Mouse (Mus musculus) forebrain, embryonic 16.5 days (tissue): Measurements from ENCODE around the gene Klhl8. TPM values are rescaled to one million over a fixed set of nuclear protein-coding genes. Genes with fewer than 3 reads are reported as not detected.

Source experiments
- ATAC-seq: fragments of 200-750 bp; cut with Nextera tagmentation; 2 replicates; pipeline ENCODE4 v1.8.0; 2017; ENCODE audit warnings: mild to moderate bottlenecking, moderate library complexity
- H3K27ac ChIP-seq: fragments of 300-500 bp; sonication (generic); 2 replicates; pipeline ENCODE4 v1.5.1; 2014; ENCODE audit warnings: low read length, control low read depth
- H3K27me3 ChIP-seq: fragments of 300-500 bp; sonication (generic); replicated peaks from 2 replicates; pipeline ENCODE4 v1.6.1; 2014; ENCODE audit warnings: low read length; ENCODE audit not compliant: control insufficient read depth, insufficient read depth
- H3K36me3 ChIP-seq: fragments of 300-500 bp; sonication (generic); 2 replicates; pipeline ENCODE4 v1.6.1; 2014; ENCODE audit not compliant: control insufficient read depth, insufficient read depth
- H3K4me1 ChIP-seq: fragments of 300-500 bp; sonication (generic); replicated peaks from 2 replicates; pipeline ENCODE4 v1.6.1; 2014; ENCODE audit warnings: low read length; ENCODE audit not compliant: control insufficient read depth, insufficient read depth
- H3K4me2 ChIP-seq: fragments of 300-500 bp; sonication (generic); 2 replicates; pipeline ENCODE4 v1.6.1; 2014; ENCODE audit warnings: mild to moderate bottlenecking, low read length, control low read depth
- H3K4me3 ChIP-seq: fragments of 300-500 bp; sonication (generic); replicated peaks from 2 replicates; pipeline ENCODE4 v1.5.1; 2014; ENCODE audit warnings: mild to moderate bottlenecking, low read length, control low read depth
- H3K9ac ChIP-seq: fragments of 300-500 bp; sonication (generic); replicated peaks from 2 replicates; pipeline ENCODE4 v1.6.1; 2014; ENCODE audit warnings: low read depth, low read length, control low read depth
- H3K9me3 ChIP-seq: fragments of 300-500 bp; sonication (generic); 2 replicates; pipeline ENCODE4 v1.6.1; 2016; ENCODE audit warnings: low read length; ENCODE audit not compliant: control insufficient read depth
- WGBS: fragments of 180-500 bp; shearing (Covaris S2); extraction: QIAGEN DNeasy Blood & Tissue Kit; methylation state at CpG from one replicate; pipeline ENCODE4 v1.1.7; 2014; 5-methylcytosine and 5-hydroxymethylcytosine counted together
- polyA plus RNA-seq: library from polyadenylated mRNA; unstranded; fragments of >200 nt; fragmentation: Nextera tagmentation; extraction: Ambion mirVana; gene quantifications from 2 replicates; pipeline ENCODE4 v1.2.1, GENCODE M21; 2015

Klhl8 gene
- polyA plus RNA-seq, 1 experiment from 2014 or later = 48.8 TPM

GRCm38 (mm10) chr5:103822949-103823348, 88.1 kb downstream of the Klhl8 start:
- Histone ChIP-seq H3K27ac (no peak overlapping the region), H3K9me3 (no peaks in the 10 kb centered on the region), H3K36me3 (no peaks in the 10 kb centered on the region), H3K4me3 (no peak overlapping the region), H3K9ac (no peak overlapping the region), H3K4me1 (no peaks in the 10 kb centered on the region), H3K27me3 (no peaks in the 10 kb centered on the region), H3K4me2 (no peak overlapping the region)
- WGBS = 90% methylated on average over 5 of the region's 5 CpGs
- no peak for ATAC-seq

- ATAC-seq = no peak
- Histone ChIP-seq H3K36me3 (no peaks in the 10 kb centered on the region), H3K4me3 (no peak overlapping the region), H3K4me2 (no peak overlapping the region), H3K27ac (no peak overlapping the region), H3K9ac (no peak overlapping the region), H3K27me3 (no peaks in the 10 kb centered on the region), H3K4me1 (no peaks in the 10 kb centered on the region), H3K9me3 (no peaks in the 10 kb centered on the region)
- 68% methylated on average over 13 of the region's 13 CpGs for WGBS
Measured at GRCm38 (mm10) chr5:103821500-103822298, 89.4 kb downstream of the Klhl8 start.

GRCm38 (mm10) chr5:103821062-103821461, 90.0 kb downstream of the Klhl8 start:
- WGBS = 93% methylated on average over 9 of the region's 9 CpGs
- no peak overlapping the region for H3K27ac ChIP-seq
- H3K9me3 ChIP-seq = no peaks in the 10 kb centered on the region
- no peak for ATAC-seq
- H3K4me1 ChIP-seq = no peaks in the 10 kb centered on the region
- H3K27me3 ChIP-seq = no peaks in the 10 kb centered on the region
- no peak overlapping the region for H3K4me3 ChIP-seq
- H3K9ac ChIP-seq = no peak overlapping the region
- no peaks in the 10 kb centered on the region for H3K36me3 ChIP-seq
- H3K4me2 ChIP-seq = no peak overlapping the region

GRCm38 (mm10) chr5:103819674-103820073, 91.4 kb downstream of the Klhl8 start:
- ATAC-seq = no peak
- H3K27ac ChIP-seq = no peak overlapping the region
- H3K4me3 ChIP-seq = no peak overlapping the region
- no peak overlapping the region for H3K9ac ChIP-seq
- no peaks in the 10 kb centered on the region for H3K4me1 ChIP-seq
- no peaks in the 10 kb centered on the region for H3K27me3 ChIP-seq
- no peak overlapping the region for H3K4me2 ChIP-seq
- no peaks in the 10 kb centered on the region for H3K9me3 ChIP-seq
- H3K36me3 ChIP-seq = no peaks in the 10 kb centered on the region
- WGBS = 87% methylated on average over 1 of the region's 1 CpGs

GRCm38 (mm10) chr5:103818602-103819001, 92.5 kb downstream of the Klhl8 start:
- Histone ChIP-seq H3K9ac (no peak overlapping the region), H3K27ac (no peak overlapping the region), H3K36me3 (no peaks in the 10 kb centered on the region), H3K4me3 (no peak overlapping the region), H3K9me3 (no peaks in the 10 kb centered on the region), H3K4me2 (no peak overlapping the region), H3K4me1 (no peaks in the 10 kb centered on the region), H3K27me3 (no peaks in the 10 kb centered on the region)
- no peak for ATAC-seq
- WGBS = 86% methylated on average over 9 of the region's 9 CpGs

GRCm38 (mm10) chr5:103817754-103818153, 93.3 kb downstream of the Klhl8 start:
- H3K27ac ChIP-seq = no peak overlapping the region
- no peak overlapping the region for H3K9ac ChIP-seq
- H3K4me1 ChIP-seq = no peaks in the 10 kb centered on the region
- H3K9me3 ChIP-seq = no peaks in the 10 kb centered on the region
- H3K27me3 ChIP-seq = no peaks in the 10 kb centered on the region
- no peak overlapping the region for H3K4me3 ChIP-seq
- ATAC-seq = peak; percentile 58
- 12% methylated on average over 1 of the region's 1 CpGs for WGBS
- no peaks in the 10 kb centered on the region for H3K36me3 ChIP-seq
- H3K4me2 ChIP-seq = no peak overlapping the region

- ATAC-seq = no peak
Measured at GRCm38 (mm10) chr5:103816718-103817117, 94.3 kb downstream of the Klhl8 start.

GRCm38 (mm10) chr5:103815249-103815617, 95.8 kb downstream of the Klhl8 start:
- no peak overlapping the region for H3K4me3 ChIP-seq
- no peaks in the 10 kb centered on the region for H3K9me3 ChIP-seq
- H3K4me2 ChIP-seq = no peak overlapping the region
- no peak overlapping the region for H3K9ac ChIP-seq
- no peaks in the 10 kb centered on the region for H3K27me3 ChIP-seq
- no peak overlapping the region for H3K27ac ChIP-seq
- 48% methylated on average over 4 of the region's 4 CpGs for WGBS
- no peaks in the 10 kb centered on the region for H3K4me1 ChIP-seq
- no peaks in the 10 kb centered on the region for H3K36me3 ChIP-seq
- ATAC-seq = no peak

More at GRCm38 (mm10) chr5:103816718-103817117, 94.3 kb downstream of the Klhl8 start:
- Histone ChIP-seq H3K9ac (no peak overlapping the region), H3K4me3 (no peak overlapping the region), H3K9me3 (no peaks in the 10 kb centered on the region), H3K4me2 (no peak overlapping the region), H3K4me1 (no peaks in the 10 kb centered on the region), H3K27ac (no peak overlapping the region), H3K36me3 (no peaks in the 10 kb centered on the region), H3K27me3 (no peaks in the 10 kb centered on the region)
- 86% methylated on average over 3 of the region's 3 CpGs for WGBS

- Histone ChIP-seq H3K9ac (no peak overlapping the region), H3K4me2 (no peak overlapping the region), H3K27ac (no peak overlapping the region), H3K36me3 (no peaks in the 10 kb centered on the region), H3K27me3 (no peaks in the 10 kb centered on the region), H3K9me3 (no peaks in the 10 kb centered on the region), H3K4me1 (no peaks in the 10 kb centered on the region), H3K4me3 (no peak overlapping the region)
- ATAC-seq = peak; percentile 12; the same call in 1 of the 2 replicates
- WGBS = 57% methylated on average over 16 of the region's 16 CpGs
Measured at GRCm38 (mm10) chr5:103814551-103815248, 96.4 kb downstream of the Klhl8 start.
